Mouse (Mus musculus) kidney, adult 18-20 months (tissue): ENCODE results near the gene Mrrf.
A peak's percentile ranks its signal among the peaks of the same experiment; 100 is the strongest.

Experiments used
- DNase-seq: peaks from one replicate; pipeline ENCODE4 v3.0.0; 2021

Mrrf gene

GRCm38 (mm10) chr2:36136300-36136941 lies at the start of gene Mrrf, which contains the start of gene Rbm18:
Gene Mrrf, plus strand, starts transcription at chr2:36136389.
Gene Rbm18, minus strand, starts transcription at chr2:36136773.
- peak; percentile 98 for DNase-seq

- DNase-seq: no peak
Observed at GRCm38 (mm10) chr2:36089190-36089589, 47.0 kb upstream of the Mrrf start.

- peak; percentile 66 for DNase-seq
Observed at GRCm38 (mm10) chr2:36090853-36091741, 45.1 kb upstream of the Mrrf start.

GRCm38 (mm10) chr2:36092748-36093147 lies 43.4 kb upstream of the Mrrf start:
- DNase-seq: peak; percentile 43

- no peak for DNase-seq
Observed at GRCm38 (mm10) chr2:36093301-36093700, 42.9 kb upstream of the Mrrf start.

- peak; percentile 22 for DNase-seq
Observed at GRCm38 (mm10) chr2:36093914-36094475, 42.2 kb upstream of the Mrrf start.

- DNase-seq: no peak
Observed at GRCm38 (mm10) chr2:36097129-36097815, 38.9 kb upstream of the Mrrf start.

- no peak for DNase-seq
Observed at GRCm38 (mm10) chr2:36098021-36098420, 38.2 kb upstream of the Mrrf start.

GRCm38 (mm10) chr2:36099739-36100138 lies 36.5 kb upstream of the Mrrf start:
- DNase-seq: no peak

- DNase-seq: peak; percentile 7
Observed at GRCm38 (mm10) chr2:36101866-36102558, 34.2 kb upstream of the Mrrf start.

GRCm38 (mm10) chr2:36102559-36102946 lies 33.6 kb upstream of the Mrrf start:
- peak; percentile 29 for DNase-seq

GRCm38 (mm10) chr2:36103069-36103554 lies 33.1 kb upstream of the Mrrf start:
- no peak for DNase-seq

GRCm38 (mm10) chr2:36103555-36104367 lies 32.4 kb upstream of the Mrrf start:
- peak; percentile 45 for DNase-seq

- peak; percentile 29 for DNase-seq
Observed at GRCm38 (mm10) chr2:36104436-36104955, 31.7 kb upstream of the Mrrf start.

- peak; percentile 16 for DNase-seq
Observed at GRCm38 (mm10) chr2:36104956-36105741, 31.0 kb upstream of the Mrrf start, which contains the start of gene Lhx6. Gene Lhx6, minus strand, starts transcription at chr2:36105408.

- DNase-seq: no peak
Observed at GRCm38 (mm10) chr2:36108615-36109014, 27.6 kb upstream of the Mrrf start.

- DNase-seq: no peak
Observed at GRCm38 (mm10) chr2:36112632-36113031, 23.6 kb upstream of the Mrrf start.

GRCm38 (mm10) chr2:36126795-36127429 lies 9.3 kb upstream of the Mrrf start:
- DNase-seq: no peak

GRCm38 (mm10) chr2:36127973-36128372 lies 8.2 kb upstream of the Mrrf start:
- DNase-seq: no peak

GRCm38 (mm10) chr2:36129051-36129450 lies 7.1 kb upstream of the Mrrf start:
- DNase-seq: no peak
